Comparison of ENCODE assay signal across 8 mouse cellular contexts in genomic region chr7:19093537-19094385, GRCm38 (mm10). TPM values are rescaled to one million over a fixed set of nuclear protein-coding genes. Genes with fewer than 3 reads are reported as not detected.
A peak's percentile ranks its signal among the peaks of the same experiment; 100 is the strongest.
DNase-seq lines count a peak whose midpoint lies in the region; ATAC-seq and TF ChIP-seq lines count a peak whose summit lies in the region.

No protein-coding gene starts in this region.

- peaks cover 61% of the 10 kb centered on the region for H3K36me3 ChIP-seq in G1E (replicated peaks)
- H3K36me3 ChIP-seq in forebrain, postnatal 0 days (ENCODE audit: insufficient read depth), result peaks cover 23% of the 10 kb centered on the region
- peaks cover 28% of the 10 kb centered on the region for H3K36me3 ChIP-seq in lung, embryonic 15.5 days

- H3K4me1 ChIP-seq in G1E (ENCODE audit: insufficient read depth, low read depth, low read length), result peaks cover 54% of the 10 kb centered on the region
- peaks cover 11% of the 10 kb centered on the region for H3K4me1 ChIP-seq in forebrain, postnatal 0 days (ENCODE audit: insufficient read depth)
- peaks cover 46% of the 10 kb centered on the region for H3K4me1 ChIP-seq in lung, embryonic 15.5 days

- DNase-seq in G1E (ENCODE audit: low spot score), result peak; percentile 97
- peak; percentile 94 for DNase-seq in c-Kit-positive CD71-positive TER-119-negative erythroid progenitor cells, embryonic 14.5 days (ENCODE audit: low read depth)
- DNase-seq in forebrain, postnatal 0 days, result peak; percentile 89
- peak; percentile 94 to 95 for DNase-seq in heart, postnatal 36 days
- DNase-seq in layer of hippocampus, adult 2 months (ENCODE audit: low spot score in 2 of 2), result peak; percentile 77 to 79
- DNase-seq in ovary, postnatal 10 days (ENCODE audit: low spot score), result peak; percentile 93
- peak; percentile 97 for DNase-seq in thymus, postnatal 0 days (ENCODE audit: low spot score)

- intact Hi-C loops in heart, postnatal 36 days (cut with DNase I), result loop anchor here (1.0 to 2.0 kb wide), 2 partner anchors 15 to 25 kb away; no protein-coding TSS in a partner anchor

- no peaks in the 10 kb centered on the region for H3K9me3 ChIP-seq in G1E (replicated peaks)
- H3K9me3 ChIP-seq in forebrain, postnatal 0 days (ENCODE audit: low read length), result no peaks in the 10 kb centered on the region
- no peaks in the 10 kb centered on the region for H3K9me3 ChIP-seq in lung, embryonic 15.5 days

- peak overlapping the region; percentile 75 for H3K4me3 ChIP-seq in G1E (ENCODE audit: low read depth, low read length)
- H3K4me3 ChIP-seq in forebrain, postnatal 0 days (ENCODE audit: low read depth, low read length), result peak overlapping the region; percentile 48
- H3K4me3 ChIP-seq in layer of hippocampus, adult 2 months, result peak overlapping the region; percentile 63
- peak overlapping the region; percentile 86 for H3K4me3 ChIP-seq in lung, embryonic 15.5 days

- H3K9ac ChIP-seq in forebrain, postnatal 0 days, result 0 out of 2 replicates have a peak overlapping the region, but pooled peaks have one; percentile 37
- H3K9ac ChIP-seq in lung, embryonic 15.5 days, result peak overlapping the region; percentile 91

- peak overlapping the region; percentile 98 for H3K4me2 ChIP-seq in forebrain, postnatal 0 days (ENCODE audit: low read depth)
- peak overlapping the region; percentile 92 for H3K4me2 ChIP-seq in lung, embryonic 15.5 days

- whole genome bisulfite sequencing in forebrain, postnatal 0 days, result 3% methylated on average over 45 of the region's 45 CpGs
- under 1% methylated on average over 45 of the region's 45 CpGs for WGBS in lung, embryonic 15.5 days

- H3K27ac ChIP-seq in forebrain, postnatal 0 days (ENCODE audit: low read depth, low read length), result peak overlapping the region; percentile 72
- H3K27ac ChIP-seq in layer of hippocampus, adult 2 months, result peak overlapping the region; percentile 87
- peak overlapping the region; percentile 99 for H3K27ac ChIP-seq in lung, embryonic 15.5 days

- TF ChIP-seq CTCF in G1E (IDR thresholded peaks at IDR 0.05; ENCODE audit: low read depth, low read length), result no peak
- TF ChIP-seq CTCF in forebrain, postnatal 0 days (IDR thresholded peaks at IDR 0.05; ENCODE audit: low read depth), result no peak
- no peak for TF ChIP-seq CTCF in layer of hippocampus, adult 2 months (conservative IDR thresholded peaks at IDR 0.05)

- peak; percentile 86 for ATAC-seq in G1E (ENCODE audit: extremely low read depth, insufficient number of reproducible peaks, low FRiP score, poor library complexity, severe bottlenecking)
- peak; percentile 83 for ATAC-seq in forebrain, postnatal 0 days
- peak; percentile 84 for ATAC-seq in lung, embryonic 15.5 days (ENCODE audit: borderline replicate concordance, extremely low read depth, low FRiP score, low TSS enrichment)

- H3K27me3 ChIP-seq in G1E (ENCODE audit: insufficient read depth, low read length), result peaks cover 20% of the 10 kb centered on the region; the same call in 1 of the 2 replicates
- no peaks in the 10 kb centered on the region; the same call in 1 of the 2 replicates for H3K27me3 ChIP-seq in forebrain, postnatal 0 days (ENCODE audit: insufficient read depth, low read length)
- H3K27me3 ChIP-seq in lung, embryonic 15.5 days, result no peaks in the 10 kb centered on the region

RNA-seq across cellular contexts. Expression of gene Six5, which starts 0.6 kb away (rescaled TPM):
- total RNA-seq in G1E (2014; fragmentation: Nextera tagmentation) (1.8 and 3.8 TPM in 2 replicates), G1E (2017) (2.6 and 3.6 TPM in 2 replicates)
- 9.2 and 9.9 TPM in 2 replicates for polyA plus RNA-seq in G1E (2012)
- 3.0 and 4.1 TPM in 2 replicates for total RNA-seq in forebrain, postnatal 0 days (2014; rRNA removed)
- 0.97 and 1.0 TPM in 2 replicates for polyA plus RNA-seq in forebrain, postnatal 0 days (2015; fragmentation: Nextera tagmentation; extraction: Ambion mirVana)
- 10 to 100 TPM in 1 of 2 experiments, 1 to 10 TPM in 1; 7.2 to 10.2 TPM for total RNA-seq in heart, postnatal 36 days (2021)
- total RNA-seq in layer of hippocampus, adult 2 months (2021), result 1 to 10 TPM; 2.4 to 2.8 TPM
- polyA plus RNA-seq in lung, embryonic 15.5 days (2015; fragmentation: Nextera tagmentation; extraction: Ambion mirVana), result 9.5 and 9.7 TPM in 2 replicates
- 1.2 and 1.5 TPM in 2 replicates for polyA plus RNA-seq in thymus, postnatal 0 days (2015; fragmentation: Nextera tagmentation; extraction: Ambion mirVana)

RNA-seq across cellular contexts. Expression of gene Dmpk, which starts 10.1 kb away (rescaled TPM):
- total RNA-seq in G1E (2014; fragmentation: Nextera tagmentation) (17.1 and 27.5 TPM in 2 replicates), G1E (2017) (7.3 and 8.0 TPM in 2 replicates)
- 78.7 and 82.1 TPM in 2 replicates for polyA plus RNA-seq in G1E (2012)
- 16.2 and 20.8 TPM in 2 replicates for total RNA-seq in forebrain, postnatal 0 days (2014; rRNA removed)
- 2.2 and 3.0 TPM in 2 replicates for polyA plus RNA-seq in forebrain, postnatal 0 days (2015; fragmentation: Nextera tagmentation; extraction: Ambion mirVana)
- total RNA-seq in heart, postnatal 36 days (2021), result 100 to 1,000 TPM; 512 to 563 TPM
- 10 to 100 TPM; 38.8 to 56.8 TPM for total RNA-seq in layer of hippocampus, adult 2 months (2021)
- polyA plus RNA-seq in lung, embryonic 15.5 days (2015; fragmentation: Nextera tagmentation; extraction: Ambion mirVana), result 24.2 and 27.1 TPM in 2 replicates
- polyA plus RNA-seq in thymus, postnatal 0 days (2015; fragmentation: Nextera tagmentation; extraction: Ambion mirVana), result 2.8 and 3.7 TPM in 2 replicates

RNA-seq across cellular contexts. Expression of gene Dmwd, which starts 17.7 kb away (rescaled TPM):
- total RNA-seq in G1E (2014; fragmentation: Nextera tagmentation), result 36.2 and 50.6 TPM in 2 replicates
- 22.4 and 23.6 TPM in 2 replicates for total RNA-seq in G1E (2017)
- polyA plus RNA-seq in G1E (2012), result 141 and 150 TPM in 2 replicates
- 96.5 and 122 TPM in 2 replicates for total RNA-seq in forebrain, postnatal 0 days (2014; rRNA removed)
- 43.6 and 43.8 TPM in 2 replicates for polyA plus RNA-seq in forebrain, postnatal 0 days (2015; fragmentation: Nextera tagmentation; extraction: Ambion mirVana)
- 10 to 100 TPM; 48.8 to 52.4 TPM for total RNA-seq in heart, postnatal 36 days (2021)
- total RNA-seq in layer of hippocampus, adult 2 months (2021), result 100 to 1,000 TPM; 154 TPM
- polyA plus RNA-seq in lung, embryonic 15.5 days (2015; fragmentation: Nextera tagmentation; extraction: Ambion mirVana), result 15.9 and 17.1 TPM in 2 replicates
- 4.3 and 5.0 TPM in 2 replicates for polyA plus RNA-seq in thymus, postnatal 0 days (2015; fragmentation: Nextera tagmentation; extraction: Ambion mirVana)

RNA-seq across cellular contexts. Expression of gene Gm4969, which starts 24.4 kb away (rescaled TPM):
- total RNA-seq in G1E (2014; fragmentation: Nextera tagmentation) (0.39 TPM in 1 of 2 replicates, not detected in the other), G1E (2017) (0.05 TPM in 1 of 2 replicates, not detected in the other)
- 0.01 TPM in 1 of 2 replicates, not detected in the other for polyA plus RNA-seq in G1E (2012)
- 5.3 and 8.9 TPM in 2 replicates for total RNA-seq in forebrain, postnatal 0 days (2014; rRNA removed)
- polyA plus RNA-seq in forebrain, postnatal 0 days (2015; fragmentation: Nextera tagmentation; extraction: Ambion mirVana), result 8.3 and 10.6 TPM in 2 replicates
- total RNA-seq in heart, postnatal 36 days (2021), result not detected
- under 1 TPM; 0.33 to 0.71 TPM for total RNA-seq in layer of hippocampus, adult 2 months (2021)
- 1.8 and 1.9 TPM in 2 replicates for polyA plus RNA-seq in lung, embryonic 15.5 days (2015; fragmentation: Nextera tagmentation; extraction: Ambion mirVana)
- polyA plus RNA-seq in thymus, postnatal 0 days (2015; fragmentation: Nextera tagmentation; extraction: Ambion mirVana), result 0.70 and 0.72 TPM in 2 replicates

RNA-seq across cellular contexts. Expression of gene Fbxo46, which starts 25.9 kb away (rescaled TPM):
- total RNA-seq in G1E (2014; fragmentation: Nextera tagmentation) (3.3 and 6.7 TPM in 2 replicates), G1E (2017) (6.2 and 7.2 TPM in 2 replicates)
- 27.3 and 27.8 TPM in 2 replicates for polyA plus RNA-seq in G1E (2012)
- total RNA-seq in forebrain, postnatal 0 days (2014; rRNA removed), result 19.8 and 22.8 TPM in 2 replicates
- 8.4 and 11.9 TPM in 2 replicates for polyA plus RNA-seq in forebrain, postnatal 0 days (2015; fragmentation: Nextera tagmentation; extraction: Ambion mirVana)
- 1 to 10 TPM; 4.6 to 5.3 TPM for total RNA-seq in heart, postnatal 36 days (2021)
- 10 to 100 TPM; 12.5 to 13.1 TPM for total RNA-seq in layer of hippocampus, adult 2 months (2021)
- polyA plus RNA-seq in lung, embryonic 15.5 days (2015; fragmentation: Nextera tagmentation; extraction: Ambion mirVana), result 13.6 and 13.8 TPM in 2 replicates
- polyA plus RNA-seq in thymus, postnatal 0 days (2015; fragmentation: Nextera tagmentation; extraction: Ambion mirVana), result 16.4 and 16.6 TPM in 2 replicates

Comparison
In these comparisons a context has a peak if more than half of its experiments do, and no peak if none do; other contexts are left out.
1. Peak in every context shown above with its lines: DNase-seq, ATAC-seq, H3K4me3 ChIP-seq and H3K27ac ChIP-seq.
2. RNA of gene Dmpk, which starts 10.1 kb away (total RNA-seq): 512 to 563 TPM in heart, postnatal 36 days; 38.8 to 56.8 TPM in layer of hippocampus, adult 2 months, 7.3 to 27.5 TPM in G1E and 16.2 to 20.8 TPM in forebrain, postnatal 0 days; every median in the first group is over 4 times any median in the second.